Mouse (Mus musculus): ENCODE data around the gene Msrb2.

DNA sequence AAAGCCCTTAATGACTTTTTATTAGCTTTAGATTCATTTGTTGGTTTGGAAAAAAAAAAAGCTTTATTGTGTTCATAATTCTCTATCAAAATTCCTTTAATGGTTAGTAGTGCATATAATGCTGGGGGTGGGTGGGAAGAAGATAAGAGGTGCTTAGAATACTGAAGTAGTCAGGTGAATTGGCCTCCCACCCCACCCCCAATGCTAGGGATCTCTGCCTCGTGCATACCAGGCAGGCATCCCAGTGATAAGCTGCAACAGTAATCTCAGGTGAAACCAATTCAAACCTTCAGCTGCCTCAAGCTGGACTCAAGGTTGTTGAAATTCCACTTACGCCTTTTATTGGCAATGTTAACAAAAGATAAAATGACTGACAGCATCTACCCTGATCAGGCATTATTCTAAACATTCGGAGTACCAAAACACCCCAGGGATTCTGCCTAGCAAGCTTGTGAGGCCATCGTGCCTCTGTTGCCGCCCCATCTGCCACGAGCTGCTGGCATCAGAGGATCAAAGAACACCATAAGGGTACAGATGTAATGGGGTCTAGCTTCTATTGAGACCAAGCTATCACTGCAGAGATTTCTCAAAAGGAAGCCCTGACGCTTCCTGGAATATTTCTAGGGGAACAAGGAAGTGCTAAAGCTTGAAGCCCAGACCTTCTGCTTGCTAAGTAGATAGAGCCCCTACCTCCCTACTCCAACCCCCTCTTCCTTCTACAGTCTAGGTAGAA, 19.3 kb downstream of the Msrb2 start:
- no peak for TF ChIP-seq MAFK (IDR thresholded peaks at IDR 0.05; ENCODE audit: insufficient read depth, low read depth, low read length)
- no peak for TF ChIP-seq HCFC1 (IDR thresholded peaks at IDR 0.05; ENCODE audit: borderline replicate concordance, insufficient read depth, low read length)
- TF ChIP-seq ZC3H11A (IDR thresholded peaks at IDR 0.05; ENCODE audit: borderline replicate concordance, low read depth, low read length) = no peak
- no peak for TF ChIP-seq ZNF384 (IDR thresholded peaks at IDR 0.05; ENCODE audit: low read depth, low read length)
